Mouse (Mus musculus): ENCODE results near the gene Cdc42ep2. TPM values are rescaled to one million over a fixed set of nuclear protein-coding genes. Genes with fewer than 3 reads are reported as not detected.

Gene Cdc42ep2
- polyA plus RNA-seq, 1 experiment = 5.3 TPM

DNA sequence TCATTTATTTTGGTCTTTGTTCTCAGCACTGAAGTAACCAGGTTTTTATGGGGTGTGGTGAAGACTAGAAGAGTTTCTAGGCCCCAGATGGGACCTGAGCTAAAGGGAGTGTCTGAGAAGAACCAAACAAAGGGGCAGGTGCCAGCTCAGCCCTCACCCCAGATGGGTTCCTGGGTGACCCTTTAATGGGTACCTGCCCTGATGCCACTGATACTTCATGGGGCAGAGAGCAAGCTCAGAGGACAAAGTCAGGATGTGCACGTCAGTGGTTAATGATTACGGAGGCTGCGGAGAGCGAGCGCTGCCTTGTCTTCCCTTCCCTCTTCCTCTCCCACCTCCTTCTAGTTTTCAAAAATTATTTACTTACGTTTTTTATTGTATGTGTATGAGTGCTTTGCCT lies 43.5 kb downstream of the Cdc42ep2 start:
- Histone ChIP-seq H3K27ac (ENCODE audit: control insufficient read depth, insufficient read depth, low read depth, low read length, poor library complexity) (no peak overlapping the region), H3K4me1 (ENCODE audit: control insufficient read depth, insufficient read depth, low read length) (no peaks in the 10 kb centered on the region; the same call in 1 of the 2 replicates), H3K4me3 (replicated peaks; ENCODE audit: control insufficient read depth, low read depth, low read length) (no peak overlapping the region)
- 85% methylated on average over 6 of the region's 6 CpGs for WGBS
- TF ChIP-seq POLR2A (IDR thresholded peaks at IDR 0.05; ENCODE audit: borderline replicate concordance, control insufficient read depth, low read depth, low read length) = no peak
- TF ChIP-seq CTCF (IDR thresholded peaks at IDR 0.05; ENCODE audit: control insufficient read depth, insufficient read depth, low read length) = no peak

GRCm38 (mm10) chr19:5879735-5880134 lies 44.9 kb downstream of the Cdc42ep2 start:
- Histone ChIP-seq H3K4me3 (replicated peaks; ENCODE audit: control insufficient read depth, low read depth, low read length) (no peak overlapping the region), H3K27ac (ENCODE audit: control insufficient read depth, insufficient read depth, low read depth, low read length, poor library complexity) (no peak overlapping the region), H3K4me1 (ENCODE audit: control insufficient read depth, insufficient read depth, low read length) (no peaks in the 10 kb centered on the region; the same call in 1 of the 2 replicates)
- WGBS = 90% methylated on average over 7 of the region's 7 CpGs
- TF ChIP-seq POLR2A (IDR thresholded peaks at IDR 0.05; ENCODE audit: borderline replicate concordance, control insufficient read depth, low read depth, low read length) (0 out of 2 replicates have a peak, but pooled peaks have one; percentile 26), CTCF (IDR thresholded peaks at IDR 0.05; ENCODE audit: control insufficient read depth, insufficient read depth, low read length) (no peak)

- 45% methylated on average over 3 of the region's 3 CpGs for WGBS
- TF ChIP-seq POLR2A (IDR thresholded peaks at IDR 0.05; ENCODE audit: borderline replicate concordance, control insufficient read depth, low read depth, low read length) (no peak), CTCF (IDR thresholded peaks at IDR 0.05; ENCODE audit: control insufficient read depth, insufficient read depth, low read length) (no peak)
- peak overlapping the region; percentile 75 for H3K4me3 ChIP-seq (replicated peaks; ENCODE audit: control insufficient read depth, low read depth, low read length)
- H3K4me1 ChIP-seq (ENCODE audit: control insufficient read depth, insufficient read depth, low read length) = no peaks in the 10 kb centered on the region; the same call in 1 of the 2 replicates
- no peak overlapping the region for H3K27ac ChIP-seq (ENCODE audit: control insufficient read depth, insufficient read depth, low read depth, low read length, poor library complexity)
Measured at GRCm38 (mm10) chr19:5878916-5879315, 45.7 kb downstream of the Cdc42ep2 start.

GRCm38 (mm10) chr19:5878362-5878722 lies 46.3 kb downstream of the Cdc42ep2 start:
- WGBS = 8% methylated on average over 7 of the region's 7 CpGs
- H3K4me1 ChIP-seq (ENCODE audit: control insufficient read depth, insufficient read depth, low read length) = no peaks in the 10 kb centered on the region; the same call in 1 of the 2 replicates
- H3K27ac ChIP-seq (ENCODE audit: control insufficient read depth, insufficient read depth, low read depth, low read length, poor library complexity) = peak overlapping the region; percentile 94
- no peak for TF ChIP-seq CTCF (IDR thresholded peaks at IDR 0.05; ENCODE audit: control insufficient read depth, insufficient read depth, low read length)
- no peak for TF ChIP-seq POLR2A (IDR thresholded peaks at IDR 0.05; ENCODE audit: borderline replicate concordance, control insufficient read depth, low read depth, low read length)
- H3K4me3 ChIP-seq (replicated peaks; ENCODE audit: control insufficient read depth, low read depth, low read length) = peak overlapping the region; percentile 75

DNA sequence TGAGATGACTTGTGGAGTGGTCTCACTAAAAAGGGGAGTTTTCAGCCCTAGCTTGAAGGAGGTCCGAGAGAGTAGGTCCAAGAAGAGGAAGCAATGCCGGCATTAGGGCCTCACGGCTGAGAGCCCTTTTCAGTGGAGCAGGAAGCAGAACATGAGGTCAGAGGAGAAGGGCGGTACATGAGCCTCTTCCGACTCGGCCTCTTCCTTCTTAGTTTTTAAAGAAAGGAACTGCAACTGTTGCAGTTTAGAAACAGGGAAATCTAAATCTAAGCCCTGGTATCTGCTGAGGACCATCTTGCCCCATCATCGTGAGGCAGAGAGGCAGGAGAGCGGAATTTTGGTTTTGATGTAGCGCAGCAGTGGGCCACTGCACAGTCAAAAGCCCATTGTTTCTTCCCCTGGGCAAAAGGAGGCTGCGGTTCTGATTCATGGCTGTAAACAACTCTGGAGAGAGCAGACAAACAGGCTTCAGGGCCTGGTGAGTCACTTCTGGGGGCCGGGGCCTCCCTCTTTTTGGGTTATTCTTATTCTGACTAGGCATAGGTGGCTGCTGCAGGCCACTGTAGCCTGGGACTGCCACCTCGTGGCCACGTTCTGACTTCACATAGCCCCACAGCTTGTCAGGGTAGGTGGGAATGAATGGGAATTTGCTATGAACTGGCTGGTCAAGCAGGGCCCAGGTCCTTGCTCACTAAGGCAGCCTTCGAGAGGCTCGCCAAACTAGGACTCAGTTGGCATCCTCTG lies 46.8 kb downstream of the Cdc42ep2 start, which contains the start of gene Slc25a45:
Gene Slc25a45 (plus strand): TSS at position 191 of the 744 bp plus-strand sequence.
- TF ChIP-seq POLR2A (IDR thresholded peaks at IDR 0.05; ENCODE audit: borderline replicate concordance, control insufficient read depth, low read depth, low read length) (0 out of 2 replicates have a peak, but pooled peaks have one; percentile 34), CTCF (IDR thresholded peaks at IDR 0.05; ENCODE audit: control insufficient read depth, insufficient read depth, low read length) (peak; percentile 87)
- 7% methylated on average over 15 of the region's 15 CpGs for WGBS
- H3K27ac ChIP-seq (ENCODE audit: control insufficient read depth, insufficient read depth, low read depth, low read length, poor library complexity) = peak within 1 kb of the TSS; percentile 94
- peaks cover 4% of the 10 kb centered on the region; the same call in 1 of the 2 replicates for H3K4me1 ChIP-seq (ENCODE audit: control insufficient read depth, insufficient read depth, low read length)
- H3K4me3 ChIP-seq (replicated peaks; ENCODE audit: control insufficient read depth, low read depth, low read length) = peak within 1 kb of the TSS; percentile 75

GRCm38 (mm10) chr19:5874969-5875480 lies 49.6 kb downstream of the Cdc42ep2 start, which contains the start of gene Frmd8:
TSS of gene Frmd8 (minus strand) at chr19:5875274.
- Histone ChIP-seq H3K4me1 (ENCODE audit: control insufficient read depth, insufficient read depth, low read length) (peaks cover 5% of the 10 kb centered on the region; the same call in 1 of the 2 replicates), H3K27ac (ENCODE audit: control insufficient read depth, insufficient read depth, low read depth, low read length, poor library complexity) (peak within 1 kb of the TSS; percentile 62), H3K4me3 (replicated peaks; ENCODE audit: control insufficient read depth, low read depth, low read length) (peak within 1 kb of the TSS; percentile 92)
- TF ChIP-seq CTCF (IDR thresholded peaks at IDR 0.05; ENCODE audit: control insufficient read depth, insufficient read depth, low read length) (no peak), POLR2A (IDR thresholded peaks at IDR 0.05; ENCODE audit: borderline replicate concordance, control insufficient read depth, low read depth, low read length) (peak; percentile 91; the same call in 1 of the 2 replicates)
- WGBS = under 1% methylated on average over 37 of the region's 37 CpGs

- 3% methylated on average over 13 of the region's 13 CpGs for WGBS
- TF ChIP-seq CTCF (IDR thresholded peaks at IDR 0.05; ENCODE audit: control insufficient read depth, insufficient read depth, low read length) (no peak), POLR2A (IDR thresholded peaks at IDR 0.05; ENCODE audit: borderline replicate concordance, control insufficient read depth, low read depth, low read length) (no peak)
- H3K27ac ChIP-seq (ENCODE audit: control insufficient read depth, insufficient read depth, low read depth, low read length, poor library complexity) = peak overlapping the region; percentile 62; the same call in 1 of the 2 replicates
- peaks cover 5% of the 10 kb centered on the region; the same call in 1 of the 2 replicates for H3K4me1 ChIP-seq (ENCODE audit: control insufficient read depth, insufficient read depth, low read length)
- H3K4me3 ChIP-seq (replicated peaks; ENCODE audit: control insufficient read depth, low read depth, low read length) = peak overlapping the region; percentile 92
Measured at GRCm38 (mm10) chr19:5874391-5874968, 50.1 kb downstream of the Cdc42ep2 start.

All from bone marrow, adult 2 months (tissue).